Mouse (Mus musculus): ENCODE data around the gene Hist1h2ab.
A peak's percentile ranks its signal among the peaks of the same experiment; 100 is the strongest.

Gene Hist1h2ab

DNA sequence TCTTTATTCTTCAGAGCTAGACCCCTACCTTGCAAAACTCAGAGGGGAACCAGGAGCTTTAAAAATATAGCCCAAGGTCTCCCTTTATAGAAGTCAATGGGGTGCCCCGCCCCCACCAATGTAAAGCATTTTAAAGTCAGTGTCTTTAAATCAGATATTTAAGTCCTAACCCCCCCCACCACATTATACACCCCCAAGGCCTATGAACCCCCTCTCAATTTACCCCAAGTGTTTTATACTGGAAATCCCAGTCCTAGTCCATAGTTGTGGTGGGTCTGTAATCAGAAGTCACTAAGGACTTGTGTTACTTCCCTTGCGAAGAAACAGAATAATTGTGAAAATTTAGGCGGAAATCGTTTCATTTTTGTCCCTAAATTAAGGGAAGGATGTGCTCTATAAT lies 12.9 kb upstream of the Hist1h2ab start:
- DNase-seq (ENCODE audit: low spot score), result no peak

GRCm38 (mm10) chr13:23738677-23739068 lies 12.3 kb upstream of the Hist1h2ab start, which contains the start of gene Hist1h1c:
Hist1h1c (plus strand) TSS chr13:23738808.
- peak; percentile 94 for DNase-seq (ENCODE audit: low spot score)

DNA sequence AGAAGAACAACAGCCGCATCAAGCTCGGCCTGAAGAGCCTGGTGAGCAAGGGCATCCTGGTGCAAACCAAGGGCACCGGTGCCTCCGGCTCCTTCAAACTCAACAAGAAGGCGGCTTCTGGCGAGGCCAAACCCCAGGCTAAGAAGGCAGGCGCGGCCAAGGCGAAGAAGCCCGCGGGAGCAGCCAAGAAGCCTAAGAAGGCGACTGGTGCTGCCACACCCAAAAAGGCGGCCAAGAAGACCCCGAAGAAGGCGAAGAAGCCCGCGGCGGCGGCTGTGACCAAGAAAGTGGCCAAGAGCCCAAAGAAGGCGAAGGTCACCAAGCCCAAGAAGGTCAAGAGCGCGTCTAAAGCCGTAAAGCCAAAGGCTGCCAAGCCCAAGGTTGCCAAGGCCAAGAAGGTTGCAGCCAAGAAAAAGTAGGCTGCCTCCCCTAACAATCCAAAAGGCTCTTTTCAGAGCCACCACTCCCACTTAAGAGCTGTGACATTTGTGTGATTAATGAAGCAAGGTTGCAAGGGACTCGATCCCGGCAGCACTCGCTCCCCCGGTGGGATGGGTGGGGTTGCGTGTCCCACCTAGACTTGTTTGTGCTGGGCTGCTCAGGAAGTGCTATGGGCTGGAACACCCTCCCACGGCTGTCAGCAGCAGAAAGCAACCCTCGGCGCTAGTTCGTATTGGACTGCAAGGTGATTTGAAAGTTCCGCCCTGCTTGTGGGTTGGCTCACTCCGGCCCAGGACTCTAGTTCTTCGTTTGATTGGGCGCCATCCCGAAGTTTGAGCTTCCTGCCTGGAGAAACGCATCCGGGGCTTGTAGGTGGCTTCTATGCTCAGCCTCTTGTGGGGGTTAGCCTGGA lies 11.6 kb upstream of the Hist1h2ab start:
- peak; percentile 82 for DNase-seq (ENCODE audit: low spot score)

- DNase-seq (ENCODE audit: low spot score), result no peak
Measured at GRCm38 (mm10) chr13:23739922-23740252, 11.0 kb upstream of the Hist1h2ab start.

- DNase-seq (ENCODE audit: low spot score), result no peak
Measured at GRCm38 (mm10) chr13:23740256-23740840, 10.6 kb upstream of the Hist1h2ab start.

DNA sequence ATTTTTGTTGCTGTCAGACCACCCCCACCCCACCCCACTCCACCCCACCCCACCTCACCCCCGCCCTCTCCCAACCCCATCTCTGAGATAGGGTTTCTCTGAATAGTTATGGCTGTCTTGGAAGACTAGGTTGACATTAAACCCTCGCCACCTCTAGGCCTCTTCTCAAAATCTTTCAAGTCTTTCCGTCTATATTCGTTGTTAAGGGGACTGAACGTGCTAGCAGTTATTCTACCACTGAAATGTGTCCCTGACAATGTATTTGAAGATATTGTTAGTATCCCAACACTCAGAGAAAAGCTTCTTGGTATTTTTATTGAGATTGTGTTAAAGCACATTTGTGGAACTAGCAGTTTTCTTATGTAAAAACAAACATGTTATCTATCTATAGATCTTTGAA lies 10.0 kb upstream of the Hist1h2ab start:
- DNase-seq (ENCODE audit: low spot score), result no peak

DNA sequence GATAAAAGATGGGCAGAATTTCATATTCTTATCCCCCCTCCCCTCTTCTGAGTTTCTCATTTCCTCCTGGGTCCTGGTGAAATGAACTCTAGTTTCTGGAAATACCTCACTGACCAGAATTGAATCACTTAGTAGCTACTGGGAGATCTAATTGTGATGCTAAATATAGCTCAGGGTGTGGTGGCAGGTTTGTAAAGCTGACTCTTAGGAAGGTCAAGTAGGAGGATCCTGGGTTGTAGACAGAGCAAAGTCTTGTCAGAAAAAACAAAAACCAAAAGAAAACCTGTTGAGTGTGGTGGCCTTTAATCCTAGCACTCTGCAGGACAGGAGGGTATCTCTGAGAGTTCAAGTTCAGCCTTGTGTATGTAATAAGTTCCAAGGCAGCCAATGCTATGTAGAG lies 8.9 kb upstream of the Hist1h2ab start:
- no peak for DNase-seq (ENCODE audit: low spot score)

DNA sequence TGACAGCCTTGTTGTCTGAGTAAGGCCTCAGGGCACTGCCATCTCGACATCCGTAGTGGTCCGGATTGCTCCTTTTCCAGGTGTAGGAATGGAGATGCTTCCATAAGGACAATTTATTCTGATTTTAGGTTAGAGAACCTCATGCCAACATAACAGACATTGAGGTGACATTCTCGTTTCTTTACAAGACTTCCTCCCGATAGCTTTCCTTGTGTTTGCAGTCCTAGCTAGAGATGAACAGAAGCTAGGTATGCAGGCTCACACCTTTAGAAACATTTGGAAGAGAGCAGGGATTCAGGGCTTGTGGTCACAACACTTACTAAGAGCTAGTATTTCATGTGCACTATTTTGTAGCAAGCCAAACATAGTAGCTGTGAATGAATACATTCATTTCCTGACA lies 7.7 kb upstream of the Hist1h2ab start:
- no peak for DNase-seq (ENCODE audit: low spot score)

- DNase-seq (ENCODE audit: low spot score), result no peak
Measured at GRCm38 (mm10) chr13:23743963-23744362, 7.0 kb upstream of the Hist1h2ab start.

- DNase-seq (ENCODE audit: low spot score), result no peak
Measured at GRCm38 (mm10) chr13:23744421-23745380, 6.2 kb upstream of the Hist1h2ab start.

- DNase-seq (ENCODE audit: low spot score), result peak; percentile 70
Measured at GRCm38 (mm10) chr13:23745381-23746161, 5.4 kb upstream of the Hist1h2ab start, which contains the start of gene Hist1h3c. Hist1h3c (minus strand) TSS chr13:23745602.

DNA sequence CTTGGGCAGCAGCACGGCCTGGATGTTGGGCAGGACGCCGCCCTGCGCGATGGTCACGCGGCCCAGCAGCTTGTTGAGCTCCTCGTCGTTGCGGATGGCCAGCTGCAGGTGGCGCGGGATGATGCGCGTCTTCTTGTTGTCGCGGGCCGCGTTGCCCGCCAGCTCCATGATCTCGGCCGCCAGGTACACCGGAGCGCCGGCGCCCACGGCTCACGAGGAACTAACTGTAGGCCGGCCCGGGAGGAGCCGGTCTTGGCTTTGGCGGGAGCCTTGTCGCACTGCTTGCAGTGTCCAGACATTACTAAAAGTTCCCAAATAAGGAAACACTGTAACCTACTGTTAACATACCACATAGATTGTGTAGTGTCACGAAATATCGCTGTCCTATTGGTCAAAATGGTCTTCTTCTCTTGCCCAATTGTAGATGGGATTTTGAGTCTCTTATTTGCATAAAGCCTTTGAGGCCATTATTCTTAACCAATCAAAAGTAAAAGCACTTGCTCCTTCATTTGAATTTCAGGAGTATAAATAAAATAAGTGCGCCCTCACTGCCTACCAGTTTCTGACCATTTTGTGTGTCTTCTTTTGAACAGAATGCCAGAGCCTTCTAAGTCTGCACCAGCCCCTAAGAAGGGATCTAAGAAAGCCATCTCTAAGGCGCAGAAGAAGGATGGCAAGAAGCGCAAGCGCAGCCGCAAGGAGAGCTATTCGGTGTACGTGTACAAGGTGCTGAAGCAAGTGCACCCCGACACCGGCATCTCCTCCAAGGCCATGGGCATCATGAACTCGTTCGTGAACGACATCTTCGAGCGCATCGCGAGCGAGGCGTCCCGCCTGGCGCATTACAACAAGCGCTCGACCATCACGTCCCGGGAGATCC lies 4.5 kb upstream of the Hist1h2ab start, which contains the start of gene Hist1h2bb:
Gene Hist1h2bb (plus strand): TSS at position 534 of the 880 bp plus-strand sequence.
- DNase-seq (ENCODE audit: low spot score), result peak; percentile 58

GRCm38 (mm10) chr13:23747081-23747891 lies 3.6 kb upstream of the Hist1h2ab start:
- no peak for DNase-seq (ENCODE audit: low spot score)

GRCm38 (mm10) chr13:23747892-23748288 lies 3.0 kb upstream of the Hist1h2ab start:
- no peak for DNase-seq (ENCODE audit: low spot score)

- DNase-seq (ENCODE audit: low spot score), result no peak
Measured at GRCm38 (mm10) chr13:23749563-23750121, 1.3 kb upstream of the Hist1h2ab start.

DNA sequence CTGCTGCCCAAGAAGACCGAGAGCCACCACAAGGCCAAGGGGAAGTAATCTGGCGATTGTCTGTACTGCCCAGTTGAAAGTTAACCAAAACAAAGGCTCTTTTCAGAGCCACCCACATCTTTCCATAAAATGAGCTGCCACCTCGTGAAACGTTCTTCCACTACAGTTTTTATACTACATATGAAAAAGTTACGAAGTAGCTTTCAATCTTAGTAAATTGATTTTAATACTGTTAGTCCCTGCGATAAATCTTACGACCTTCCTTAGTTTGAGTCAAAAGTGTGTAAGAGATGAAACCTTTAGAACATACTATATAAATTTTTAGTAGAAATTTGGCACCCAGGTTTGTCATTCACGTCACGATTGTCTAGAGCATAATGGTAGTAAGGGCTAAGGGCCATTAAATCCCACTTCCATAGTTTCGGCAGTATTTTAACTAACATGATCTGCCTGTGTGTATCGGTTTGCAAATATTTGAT lies 591 bp downstream of the Hist1h2ab start:
- no peak for DNase-seq (ENCODE audit: low spot score)

GRCm38 (mm10) chr13:23752067-23752741 lies 1.3 kb downstream of the Hist1h2ab start, which contains the start of gene Hist1h3b:
Hist1h3b (plus strand) TSS chr13:23752267.
- peak; percentile 79 for DNase-seq (ENCODE audit: low spot score)

DNA sequence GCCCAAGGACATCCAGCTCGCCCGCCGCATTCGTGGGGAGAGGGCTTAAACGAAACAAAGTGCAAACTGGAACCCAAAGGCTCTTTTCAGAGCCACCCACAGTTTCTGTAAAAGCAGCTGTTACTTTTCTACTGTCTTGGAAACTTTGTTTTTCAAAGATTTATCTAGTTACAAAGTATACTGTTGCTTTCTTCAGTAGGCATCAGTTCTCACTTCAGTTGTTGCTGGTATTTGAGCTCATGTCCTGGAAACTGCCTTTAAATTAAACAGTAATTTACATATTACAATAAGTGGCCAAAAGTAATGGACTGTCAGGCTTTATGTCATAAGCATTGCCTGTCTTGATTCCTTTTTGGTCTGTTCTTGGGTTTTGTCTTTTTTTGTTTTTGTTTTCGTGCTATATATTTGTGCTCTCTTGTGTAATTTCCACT lies 1.8 kb downstream of the Hist1h2ab start:
- DNase-seq (ENCODE audit: low spot score), result no peak
